Mouse (Mus musculus): ENCODE data around the gene Chtf18.

Gene Chtf18

GRCm38 (mm10) chr17:25735246-25735645 is 8.0 kb upstream of the Chtf18 start:
- in situ Hi-C loops (cut with MboI, MseI): loop anchor here (5.0 kb wide), 1 partner anchor 67 kb away; no protein-coding TSS in a partner anchor

GRCm38 (mm10) chr17:25732082-25732481 is 4.9 kb upstream of the Chtf18 start:
- in situ Hi-C loops (cut with MboI, MseI): no loop called here

GRCm38 (mm10) chr17:25728009-25728270 is 721 bp upstream of the Chtf18 start:
- in situ Hi-C loops (cut with MboI, MseI): no loop called here

- in situ Hi-C loops (cut with MboI, MseI): no loop called here
These were observed 2.0 kb downstream of the Chtf18 start for GRCm38 (mm10) chr17:25725264-25725663.

GRCm38 (mm10) chr17:25723919-25724318 is 3.3 kb downstream of the Chtf18 start:
- in situ Hi-C loops (cut with MboI, MseI): no loop called here

- in situ Hi-C loops (cut with MboI, MseI): no loop called here
These were observed 3.7 kb downstream of the Chtf18 start for GRCm38 (mm10) chr17:25723470-25723869.

- in situ Hi-C loops (cut with MboI, MseI): no loop called here
These were observed 5.7 kb downstream of the Chtf18 start for GRCm38 (mm10) chr17:25721476-25721875.

GRCm38 (mm10) chr17:25717691-25718090 is 9.5 kb downstream of the Chtf18 start:
- in situ Hi-C loops (cut with MboI, MseI): no loop called here

GRCm38 (mm10) chr17:25716711-25717637 is 10.2 kb downstream of the Chtf18 start, which contains the start of gene Gng13:
Gene Gng13 (plus strand): TSS chr17:25717171.
- in situ Hi-C loops (cut with MboI, MseI): no loop called here

- in situ Hi-C loops (cut with MboI, MseI): no loop called here
These were observed 11.1 kb downstream of the Chtf18 start for GRCm38 (mm10) chr17:25716130-25716529.

GRCm38 (mm10) chr17:25715627-25716026 is 11.6 kb downstream of the Chtf18 start:
- in situ Hi-C loops (cut with MboI, MseI): no loop called here

- in situ Hi-C loops (cut with MboI, MseI): no loop called here
These were observed 16.1 kb downstream of the Chtf18 start for GRCm38 (mm10) chr17:25711136-25711535.

- in situ Hi-C loops (cut with MboI, MseI): loop anchor here (10.0 kb wide), 1 partner anchor 65 kb away; no protein-coding TSS in a partner anchor
These were observed 17.2 kb downstream of the Chtf18 start for GRCm38 (mm10) chr17:25709994-25710393.

- in situ Hi-C loops (cut with MboI, MseI): loop anchor here (10.0 kb wide), 1 partner anchor 56 kb away; no protein-coding TSS in a partner anchor
These were observed 26.2 kb downstream of the Chtf18 start for GRCm38 (mm10) chr17:25700863-25701496.

GRCm38 (mm10) chr17:25698446-25698845 is 28.8 kb downstream of the Chtf18 start:
- in situ Hi-C loops (cut with MboI, MseI): loop anchor here (5.0 to 10.0 kb wide), 2 partner anchors 221 to 304 kb away; no protein-coding TSS in a partner anchor

GRCm38 (mm10) chr17:25696263-25696662 is 31.0 kb downstream of the Chtf18 start:
- in situ Hi-C loops (cut with MboI, MseI): loop anchor here (5.0 to 10.0 kb wide), 2 partner anchors 219 to 301 kb away; no protein-coding TSS in a partner anchor

- in situ Hi-C loops (cut with MboI, MseI): no loop called here
These were observed 38.3 kb downstream of the Chtf18 start for GRCm38 (mm10) chr17:25688922-25689321.

- in situ Hi-C loops (cut with MboI, MseI): no loop called here
These were observed 40.9 kb downstream of the Chtf18 start for GRCm38 (mm10) chr17:25686323-25686722.

- in situ Hi-C loops (cut with MboI, MseI): no loop called here
These were observed 45.6 kb downstream of the Chtf18 start for GRCm38 (mm10) chr17:25681636-25682035.

GRCm38 (mm10) chr17:25679818-25680217 is 47.4 kb downstream of the Chtf18 start:
- in situ Hi-C loops (cut with MboI, MseI): no loop called here

GRCm38 (mm10) chr17:25677969-25678368 is 49.2 kb downstream of the Chtf18 start:
- in situ Hi-C loops (cut with MboI, MseI): no loop called here

- in situ Hi-C loops (cut with MboI, MseI): loop anchor here (25.0 kb wide), 1 partner anchor 1589 kb away; no protein-coding TSS in a partner anchor
These were observed 54.2 kb downstream of the Chtf18 start for GRCm38 (mm10) chr17:25672982-25673381.
